Mouse (Mus musculus) ES-Bruce4 (cell line): ENCODE data around the gene Frs3. TPM values are rescaled to one million over a fixed set of nuclear protein-coding genes. Genes with fewer than 3 reads are reported as not detected.

Experiments
- H3K27ac ChIP-seq: 2 replicates; pipeline ENCODE4 v1.5.1; 2012; ENCODE audit warnings: low read length, inconsistent platforms; ENCODE audit not compliant: insufficient read depth
- H3K27me3 ChIP-seq: 2 replicates; pipeline ENCODE4 v1.6.1; 2012; ENCODE audit warnings: mild to moderate bottlenecking, low read length, inconsistent platforms; ENCODE audit not compliant: control insufficient read depth, poor library complexity, insufficient read depth, severe bottlenecking
- H3K36me3 ChIP-seq: 2 replicates; pipeline ENCODE4 v1.6.1; 2012; ENCODE audit warnings: inconsistent platforms, mild to moderate bottlenecking, low read length, moderate library complexity; ENCODE audit not compliant: control insufficient read depth, poor library complexity, insufficient read depth, severe bottlenecking
- H3K4me1 ChIP-seq: one replicate; pipeline ENCODE4 v1.8.1; 2011; ENCODE audit warnings: low read length; ENCODE audit not compliant: control insufficient read depth, insufficient read depth
- H3K4me3 ChIP-seq: 2 replicates; pipeline ENCODE4 v1.5.1; 2011; ENCODE audit warnings: low read depth, mild to moderate bottlenecking, low read length
- H3K9ac ChIP-seq: 2 replicates; pipeline ENCODE4 v1.6.1; 2012; ENCODE audit warnings: low read depth, mild to moderate bottlenecking, inconsistent platforms; ENCODE audit not compliant: poor library complexity, severe bottlenecking
- H3K9me3 ChIP-seq: replicated peaks from 2 replicates; pipeline ENCODE4 v1.6.1; 2012; ENCODE audit warnings: mild to moderate bottlenecking, low read length, inconsistent platforms; ENCODE audit not compliant: control insufficient read depth, poor library complexity, insufficient read depth, severe bottlenecking
- CTCF ChIP-seq: IDR thresholded peaks from one replicate; pipeline ENCODE4 v1.8.1; 2011; ENCODE audit warnings: low read depth, low read length
- EP300 ChIP-seq: IDR thresholded peaks from 2 replicates; pipeline ENCODE4 v1.6.1; 2011; ENCODE audit warnings: low read depth, low read length; ENCODE audit not compliant: insufficient read depth
- POLR2A ChIP-seq: IDR thresholded peaks from one replicate; pipeline ENCODE4 v1.8.1; 2011; ENCODE audit warnings: low read length; ENCODE audit not compliant: insufficient read depth
- polyA plus RNA-seq: library from polyadenylated mRNA; stranded (reverse); fragments of >200 nt; gene quantifications from 2 replicates; pipeline ENCODE4 v1.2.4, GENCODE M21; 2011; ENCODE audit warnings: low read depth; ENCODE audit not compliant: missing spikeins, insufficient read depth, insufficient read length

The Frs3 gene
- polyA plus RNA-seq, 1 experiment, result 14.0 TPM

DNA sequence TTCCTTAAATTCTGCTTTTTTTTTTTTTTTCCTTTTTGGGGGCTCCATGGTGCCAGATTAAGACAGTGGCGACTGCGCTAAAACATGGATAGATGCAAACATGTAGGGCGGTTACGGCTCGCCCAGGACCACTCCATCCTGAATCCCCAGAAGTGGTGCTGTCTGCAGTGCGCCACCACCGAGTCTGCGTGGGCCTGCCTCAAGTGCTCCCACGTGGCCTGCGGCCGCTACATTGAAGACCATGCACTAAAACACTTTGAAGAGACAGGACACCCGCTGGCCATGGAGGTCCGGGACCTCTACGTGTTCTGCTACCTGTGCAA, 16.9 kb upstream of the Frs3 start:
- H3K4me1 ChIP-seq, result peaks cover 4% of the 10 kb centered on the region
- no peaks in the 10 kb centered on the region for H3K9me3 ChIP-seq
- peak overlapping the region; percentile 70 for H3K4me3 ChIP-seq
- H3K36me3 ChIP-seq, result no peaks in the 10 kb centered on the region
- H3K27ac ChIP-seq, result no peak overlapping the region
- no peaks in the 10 kb centered on the region for H3K27me3 ChIP-seq
- H3K9ac ChIP-seq, result peak overlapping the region; percentile 32
- TF ChIP-seq EP300 (no peak), CTCF (no peak), POLR2A (no peak)

DNA sequence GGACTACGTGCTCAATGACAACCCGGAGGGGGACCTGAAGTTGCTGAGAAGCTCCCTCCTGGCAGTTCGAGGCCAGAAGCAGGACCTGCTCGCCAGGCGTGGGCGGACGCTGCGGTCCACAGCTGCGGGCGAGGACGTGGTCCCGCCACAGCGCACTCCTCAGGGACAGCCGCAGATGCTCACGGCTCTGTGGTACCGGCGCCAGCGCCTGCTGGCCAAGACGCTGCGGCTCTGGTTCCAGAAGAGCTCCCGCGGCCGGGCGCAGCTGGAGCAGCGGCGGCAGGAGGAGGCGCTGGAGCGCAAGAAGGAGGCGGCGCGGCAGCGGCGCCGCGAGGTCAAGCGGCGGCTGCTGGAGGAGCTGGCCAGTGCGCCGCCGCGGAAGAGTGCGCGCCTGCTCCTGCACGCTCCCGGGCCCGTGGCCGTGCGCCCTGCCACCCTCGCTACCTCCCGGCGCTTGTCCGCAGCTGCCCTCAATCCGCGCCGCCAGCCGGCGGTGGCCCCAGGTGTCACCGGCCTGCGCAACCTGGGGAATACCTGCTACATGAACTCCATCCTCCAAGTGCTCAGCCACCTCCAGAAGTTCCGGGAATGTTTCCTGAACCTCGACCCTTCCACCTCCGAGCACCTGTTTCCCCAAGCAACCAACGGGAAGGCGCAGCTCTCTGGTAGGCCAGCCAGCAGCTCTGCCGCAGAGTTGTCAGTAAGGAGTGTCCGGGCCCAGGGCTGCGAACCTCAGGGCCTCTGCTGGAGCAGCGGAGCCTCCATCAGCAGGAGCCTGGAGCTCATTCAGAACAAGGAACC, 16.3 kb upstream of the Frs3 start:
- Histone ChIP-seq H3K36me3 (no peaks in the 10 kb centered on the region), H3K4me1 (peaks cover 4% of the 10 kb centered on the region), H3K27me3 (no peaks in the 10 kb centered on the region)

DNA sequence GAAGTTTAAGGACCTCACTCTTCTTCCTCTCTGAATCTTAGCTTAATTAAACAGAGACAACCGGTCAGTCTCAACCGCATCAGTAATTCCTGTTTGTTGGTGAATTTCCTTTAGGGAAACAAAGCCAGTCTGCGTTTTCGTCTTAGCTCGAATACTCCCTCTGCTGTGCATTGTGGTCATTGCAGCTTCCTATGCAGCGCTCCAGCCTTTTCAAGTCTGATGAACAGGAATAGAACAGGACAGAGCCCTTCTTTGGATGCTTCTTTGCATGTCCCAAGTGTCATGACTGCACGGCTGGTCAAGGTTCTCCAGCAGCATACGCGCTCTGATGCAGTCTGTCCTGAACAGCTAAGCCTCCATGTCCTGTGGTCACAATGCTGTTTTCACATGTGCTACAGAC, 12.2 kb upstream of the Frs3 start:
- Histone ChIP-seq H3K9me3 (no peaks in the 10 kb centered on the region), H3K27me3 (no peaks in the 10 kb centered on the region), H3K9ac (no peak overlapping the region), H3K4me1 (peaks cover 2% of the 10 kb centered on the region), H3K4me3 (no peak overlapping the region), H3K27ac (no peak overlapping the region), H3K36me3 (no peaks in the 10 kb centered on the region)
- peak; percentile 54 for TF ChIP-seq CTCF
- TF ChIP-seq POLR2A, result no peak
- TF ChIP-seq EP300, result no peak

More for the DNA sequence above, 16.3 kb upstream of the Frs3 start:
- TF ChIP-seq POLR2A (no peak), CTCF (no peak), EP300 (no peak)
- Histone ChIP-seq H3K27ac (no peak overlapping the region), H3K9ac (peak overlapping the region; percentile 32), H3K9me3 (no peaks in the 10 kb centered on the region), H3K4me3 (peak overlapping the region; percentile 70)

DNA sequence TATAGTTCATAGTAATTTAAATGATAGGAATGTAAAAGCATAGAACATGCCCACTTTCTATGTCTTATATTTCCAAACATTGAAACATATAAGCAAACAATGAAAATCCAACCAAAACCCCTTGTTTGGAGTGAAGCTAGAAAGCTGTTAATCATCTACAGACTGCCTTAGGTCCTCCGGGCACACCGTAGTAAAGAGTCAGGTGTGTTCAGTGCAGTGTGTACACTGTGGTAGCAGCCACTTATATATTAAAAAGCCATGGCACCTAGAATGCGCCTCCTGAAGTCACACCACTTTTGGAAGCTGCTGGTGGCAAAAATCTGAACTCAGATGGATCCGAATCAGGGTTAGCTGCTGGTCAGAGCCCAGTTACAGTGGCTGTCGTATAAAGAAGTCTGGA, 10.6 kb upstream of the Frs3 start:
- no peaks in the 10 kb centered on the region for H3K36me3 ChIP-seq
- no peak overlapping the region for H3K9ac ChIP-seq
- peaks cover 2% of the 10 kb centered on the region for H3K4me1 ChIP-seq
- no peaks in the 10 kb centered on the region for H3K9me3 ChIP-seq
- TF ChIP-seq CTCF (no peak), POLR2A (no peak), EP300 (no peak)
- H3K27me3 ChIP-seq, result no peaks in the 10 kb centered on the region
- no peak overlapping the region for H3K27ac ChIP-seq
- H3K4me3 ChIP-seq, result no peak overlapping the region

DNA sequence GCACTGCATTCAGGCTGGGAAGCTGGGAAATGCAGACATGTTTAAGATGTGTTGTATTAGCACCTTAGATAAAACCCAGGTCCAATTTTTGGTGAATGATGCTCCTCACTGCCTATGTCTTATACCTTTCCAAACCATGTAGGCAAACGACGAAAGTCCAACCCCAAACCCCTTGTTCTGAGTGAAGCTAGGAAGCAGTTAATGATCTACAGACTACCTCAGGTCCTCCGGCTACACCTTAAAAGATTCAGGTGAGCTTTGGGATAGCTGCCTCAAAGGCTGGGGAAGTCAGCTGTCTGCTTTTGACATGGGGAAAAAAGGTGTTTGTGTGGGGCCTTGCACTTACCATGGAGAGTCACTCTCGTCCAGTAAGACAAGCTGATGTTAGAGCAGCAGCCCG, 10.1 kb upstream of the Frs3 start:
- Histone ChIP-seq H3K36me3 (no peaks in the 10 kb centered on the region), H3K4me3 (no peak overlapping the region), H3K27ac (no peak overlapping the region), H3K4me1 (peaks cover 2% of the 10 kb centered on the region), H3K27me3 (no peaks in the 10 kb centered on the region), H3K9ac (no peak overlapping the region), H3K9me3 (no peaks in the 10 kb centered on the region)
- TF ChIP-seq CTCF, result no peak
- TF ChIP-seq EP300, result no peak
- no peak for TF ChIP-seq POLR2A

DNA sequence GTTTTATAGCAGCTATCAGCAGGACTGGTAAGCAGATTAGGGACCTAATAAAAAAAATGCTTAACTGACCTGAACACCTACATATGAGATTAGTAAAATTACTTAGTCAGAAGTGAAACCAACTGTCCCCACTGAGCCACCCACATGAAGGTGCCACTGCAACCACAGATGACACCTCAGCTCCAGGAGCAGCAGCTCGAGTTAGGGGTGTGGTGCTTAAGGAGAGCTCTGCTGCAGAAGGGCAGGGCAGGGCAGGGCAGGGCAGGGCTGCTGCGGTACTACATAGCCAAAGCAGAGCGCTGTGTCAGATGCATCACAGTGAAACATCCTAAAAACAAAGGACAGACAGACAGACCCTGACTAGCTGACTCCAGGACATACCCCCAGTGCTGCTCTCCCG, 6.0 kb upstream of the Frs3 start:
- H3K4me3 ChIP-seq, result no peak overlapping the region
- no peaks in the 10 kb centered on the region for H3K27me3 ChIP-seq
- H3K27ac ChIP-seq, result no peak overlapping the region
- H3K9ac ChIP-seq, result no peak overlapping the region
- peaks cover 1% of the 10 kb centered on the region for H3K4me1 ChIP-seq
- no peaks in the 10 kb centered on the region; the same call in 1 of the 2 replicates for H3K36me3 ChIP-seq
- no peaks in the 10 kb centered on the region for H3K9me3 ChIP-seq
- TF ChIP-seq CTCF (no peak), EP300 (no peak), POLR2A (no peak)
